Mouse (Mus musculus) heart, embryonic 12.5 days (tissue): ENCODE measurements around the gene Serf2. TPM values are rescaled to one million over a fixed set of nuclear protein-coding genes. Genes with fewer than 3 reads are reported as not detected.

Experiments
- ATAC-seq: fragments of 200-750 bp; cut with Nextera tagmentation; 2 replicates; pipeline ENCODE4 v1.8.0; 2017; ENCODE audit warnings: moderate TSS enrichment, moderate library complexity; ENCODE audit not compliant: insufficient number of reproducible peaks, low FRiP score
- H3K27ac ChIP-seq: fragments of 300-500 bp; sonication (generic); 2 replicates; pipeline ENCODE4 v1.5.1; 2016; ENCODE audit warnings: mild to moderate bottlenecking, moderate library complexity; ENCODE audit not compliant: poor library complexity, severe bottlenecking
- H3K27me3 ChIP-seq: fragments of 300-500 bp; sonication (generic); replicated peaks from 2 replicates; pipeline ENCODE4 v1.6.1; 2016; ENCODE audit warnings: mild to moderate bottlenecking, moderate library complexity
- H3K36me3 ChIP-seq: fragments of 300-500 bp; sonication (generic); 2 replicates; pipeline ENCODE4 v1.6.1; 2016; ENCODE audit warnings: mild to moderate bottlenecking, moderate library complexity
- H3K4me1 ChIP-seq: fragments of 300-500 bp; sonication (generic); replicated peaks from 2 replicates; pipeline ENCODE4 v1.6.1; 2016; ENCODE audit warnings: mild to moderate bottlenecking
- H3K4me2 ChIP-seq: fragments of 300-500 bp; sonication (generic); 2 replicates; pipeline ENCODE4 v1.6.1; 2016; ENCODE audit warnings: mild to moderate bottlenecking, moderate library complexity
- H3K4me3 ChIP-seq: fragments of 300-500 bp; sonication (generic); 2 replicates; pipeline ENCODE4 v1.5.1; 2016; ENCODE audit warnings: mild to moderate bottlenecking
- H3K9ac ChIP-seq: fragments of 300-500 bp; sonication (generic); 2 replicates; pipeline ENCODE4 v1.6.1; 2016; ENCODE audit warnings: mild to moderate bottlenecking, moderate library complexity
- H3K9me3 ChIP-seq: fragments of 300-500 bp; sonication (generic); replicated peaks from 2 replicates; pipeline ENCODE4 v1.6.1; 2016; ENCODE audit warnings: mild to moderate bottlenecking, moderate library complexity
- WGBS: fragments of 180-500 bp; shearing (Covaris S2); methylation state at CpG from one replicate; pipeline ENCODE4 v1.1.7; 2016; 5-methylcytosine and 5-hydroxymethylcytosine counted together
- polyA plus RNA-seq: library from polyadenylated mRNA; unstranded; fragments of >200 nt; fragmentation: Nextera tagmentation; extraction: Ambion mirVana; gene quantifications from 2 replicates; pipeline ENCODE4 v1.2.1, GENCODE M21; 2016

Serf2 gene
- polyA plus RNA-seq, result 610 and 670 TPM in 2 replicates

- Histone ChIP-seq H3K27ac (peak within 1 kb of the TSS; percentile 98), H3K9me3 (no peaks in the 10 kb centered on the region), H3K4me3 (peak within 1 kb of the TSS; percentile 90), H3K4me1 (peaks cover 40% of the 10 kb centered on the region), H3K36me3 (peaks cover 27% of the 10 kb centered on the region), H3K27me3 (no peaks in the 10 kb centered on the region), H3K9ac (peak within 1 kb of the TSS; percentile 96), H3K4me2 (peak within 1 kb of the TSS; percentile 89)
- ATAC-seq, result peak; percentile 99
- WGBS, result under 1% methylated on average over 73 of the region's 74 CpGs
Measured at GRCm38 (mm10) chr2:121448739-121449535, at the start of gene Serf2. Gene Serf2 (plus strand): TSS chr2:121449195.

GRCm38 (mm10) chr2:121403296-121403695 lies 45.7 kb upstream of the Serf2 start:
- no peaks in the 10 kb centered on the region for H3K27me3 ChIP-seq
- ATAC-seq, result no peak
- no peaks in the 10 kb centered on the region for H3K36me3 ChIP-seq
- no peak overlapping the region for H3K4me2 ChIP-seq
- no peaks in the 10 kb centered on the region for H3K4me1 ChIP-seq
- no peak overlapping the region for H3K9ac ChIP-seq
- no peak overlapping the region for H3K4me3 ChIP-seq
- H3K9me3 ChIP-seq, result peaks cover 2% of the 10 kb centered on the region; the same call in 1 of the 2 replicates
- no peak overlapping the region for H3K27ac ChIP-seq

GRCm38 (mm10) chr2:121408160-121408559 lies 40.8 kb upstream of the Serf2 start:
- Histone ChIP-seq H3K9me3 (peaks cover 3% of the 10 kb centered on the region; the same call in 1 of the 2 replicates), H3K4me2 (no peak overlapping the region), H3K9ac (no peak overlapping the region), H3K27me3 (no peaks in the 10 kb centered on the region), H3K27ac (no peak overlapping the region), H3K36me3 (no peaks in the 10 kb centered on the region), H3K4me1 (peaks cover 2% of the 10 kb centered on the region; the same call in 1 of the 2 replicates), H3K4me3 (no peak overlapping the region)
- ATAC-seq, result no peak
- 35% methylated on average over 4 of the region's 4 CpGs for WGBS

- H3K9me3 ChIP-seq, result peaks cover 3% of the 10 kb centered on the region; the same call in 1 of the 2 replicates
- no peaks in the 10 kb centered on the region for H3K27me3 ChIP-seq
- WGBS, result 12% methylated on average over 4 of the region's 4 CpGs
- H3K36me3 ChIP-seq, result peaks cover 14% of the 10 kb centered on the region
- H3K4me2 ChIP-seq, result peak overlapping the region; percentile 71
- H3K4me1 ChIP-seq, result peaks cover 25% of the 10 kb centered on the region
- H3K9ac ChIP-seq, result peak overlapping the region; percentile 95
- no peak; the same call in 1 of the 2 replicates for ATAC-seq
- peak overlapping the region; percentile 96 for H3K27ac ChIP-seq
- peak overlapping the region; percentile 95 for H3K4me3 ChIP-seq
Measured at GRCm38 (mm10) chr2:121412843-121413386, 36.1 kb upstream of the Serf2 start.

- peak within 1 kb of the TSS; percentile 96 for H3K27ac ChIP-seq
- peak within 1 kb of the TSS; percentile 95 for H3K9ac ChIP-seq
- peak within 1 kb of the TSS; percentile 95 for H3K4me3 ChIP-seq
- under 1% methylated on average over 65 of the region's 68 CpGs for WGBS
- peak; percentile 99 for ATAC-seq
- H3K4me1 ChIP-seq, result peaks cover 26% of the 10 kb centered on the region
- peak within 1 kb of the TSS; percentile 71 for H3K4me2 ChIP-seq
- peaks cover 19% of the 10 kb centered on the region for H3K36me3 ChIP-seq
- H3K9me3 ChIP-seq, result no peaks in the 10 kb centered on the region
- H3K27me3 ChIP-seq, result no peaks in the 10 kb centered on the region
Measured at GRCm38 (mm10) chr2:121413387-121414042, 35.5 kb upstream of the Serf2 start, which contains the start of the genes Pdia3 and Catsper2. Gene Pdia3 (plus strand): TSS chr2:121413775. Gene Catsper2 (minus strand): TSS chr2:121413792.

GRCm38 (mm10) chr2:121414139-121414685 lies 34.8 kb upstream of the Serf2 start:
- Histone ChIP-seq H3K27me3 (no peaks in the 10 kb centered on the region), H3K4me1 (peaks cover 26% of the 10 kb centered on the region), H3K9ac (peak overlapping the region; percentile 95), H3K27ac (peak overlapping the region; percentile 96), H3K9me3 (no peaks in the 10 kb centered on the region), H3K36me3 (peaks cover 26% of the 10 kb centered on the region), H3K4me3 (peak overlapping the region; percentile 95), H3K4me2 (peak overlapping the region; percentile 71)
- WGBS, result under 1% methylated on average over 32 of the region's 32 CpGs
- ATAC-seq, result peak; percentile 69

- Histone ChIP-seq H3K36me3 (peaks cover 31% of the 10 kb centered on the region), H3K9me3 (no peaks in the 10 kb centered on the region), H3K27me3 (no peaks in the 10 kb centered on the region), H3K4me3 (peak overlapping the region; percentile 95), H3K27ac (no peak overlapping the region), H3K9ac (peak overlapping the region; percentile 70), H3K4me1 (peaks cover 26% of the 10 kb centered on the region), H3K4me2 (peak overlapping the region; percentile 76)
- no peak for ATAC-seq
- WGBS, result 48% methylated on average over 3 of the region's 3 CpGs
Measured at GRCm38 (mm10) chr2:121415103-121415502, 33.9 kb upstream of the Serf2 start.

- no peaks in the 10 kb centered on the region for H3K9me3 ChIP-seq
- peak overlapping the region; percentile 95 for H3K4me3 ChIP-seq
- 69% methylated on average over 3 of the region's 3 CpGs for WGBS
- H3K4me2 ChIP-seq, result peak overlapping the region; percentile 76
- H3K9ac ChIP-seq, result no peak overlapping the region
- peaks cover 26% of the 10 kb centered on the region for H3K4me1 ChIP-seq
- ATAC-seq, result no peak
- H3K36me3 ChIP-seq, result peaks cover 33% of the 10 kb centered on the region
- no peak overlapping the region for H3K27ac ChIP-seq
- H3K27me3 ChIP-seq, result no peaks in the 10 kb centered on the region
Measured at GRCm38 (mm10) chr2:121415591-121415990, 33.4 kb upstream of the Serf2 start.

GRCm38 (mm10) chr2:121416356-121416755 lies 32.6 kb upstream of the Serf2 start:
- no peaks in the 10 kb centered on the region for H3K27me3 ChIP-seq
- H3K36me3 ChIP-seq, result peaks cover 36% of the 10 kb centered on the region
- 86% methylated on average over 6 of the region's 6 CpGs for WGBS
- peak overlapping the region; percentile 50; the same call in 1 of the 2 replicates for H3K9ac ChIP-seq
- H3K4me2 ChIP-seq, result peak overlapping the region; percentile 76
- peak overlapping the region; percentile 13; the same call in 1 of the 2 replicates for H3K4me3 ChIP-seq
- no peaks in the 10 kb centered on the region for H3K9me3 ChIP-seq
- H3K4me1 ChIP-seq, result peaks cover 26% of the 10 kb centered on the region
- no peak overlapping the region for H3K27ac ChIP-seq
- ATAC-seq, result no peak

- no peak for ATAC-seq
- Histone ChIP-seq H3K27me3 (no peaks in the 10 kb centered on the region), H3K4me1 (peaks cover 23% of the 10 kb centered on the region), H3K27ac (no peak overlapping the region), H3K4me2 (no peak overlapping the region), H3K36me3 (peaks cover 55% of the 10 kb centered on the region), H3K4me3 (no peak overlapping the region), H3K9me3 (no peaks in the 10 kb centered on the region), H3K9ac (no peak overlapping the region)
- WGBS, result 84% methylated on average over 3 of the region's 3 CpGs
Measured at GRCm38 (mm10) chr2:121418476-121418875, 30.5 kb upstream of the Serf2 start.
